Mouse (Mus musculus) embryo, embryonic 9.5 days (tissue): ENCODE results near the gene Coa5.

Experiments used
- DNase-seq: peaks from one replicate; pipeline ENCODE4 v3.0.0-alpha.2; 2017; ENCODE audit errors: extremely low spot score

Coa5 gene

GRCm38 (mm10) chr1:37429366-37430296, at the start of gene Coa5, which contains the start of gene Unc50:
Gene Coa5, minus strand, starts transcription at chr1:37430103.
Gene Unc50, plus strand, starts transcription at chr1:37430139.
- peak; percentile 89 for DNase-seq

GRCm38 (mm10) chr1:37479074-37479473, 49.2 kb upstream of the Coa5 start:
- no peak for DNase-seq

- no peak for DNase-seq
These were observed 48.5 kb upstream of the Coa5 start for GRCm38 (mm10) chr1:37478416-37478815.

- DNase-seq = no peak
These were observed 48.0 kb upstream of the Coa5 start for GRCm38 (mm10) chr1:37477928-37478327.

- DNase-seq = no peak
These were observed 47.3 kb upstream of the Coa5 start for GRCm38 (mm10) chr1:37477250-37477649.

- no peak for DNase-seq
These were observed 45.4 kb upstream of the Coa5 start for GRCm38 (mm10) chr1:37475312-37475711.

GRCm38 (mm10) chr1:37474634-37475190, 44.8 kb upstream of the Coa5 start:
- DNase-seq = no peak

GRCm38 (mm10) chr1:37474046-37474445, 44.1 kb upstream of the Coa5 start:
- no peak for DNase-seq

- no peak for DNase-seq
These were observed 43.3 kb upstream of the Coa5 start for GRCm38 (mm10) chr1:37473251-37473650.

GRCm38 (mm10) chr1:37471179-37472148, 41.6 kb upstream of the Coa5 start:
- DNase-seq = no peak

GRCm38 (mm10) chr1:37469007-37469406, 39.1 kb upstream of the Coa5 start:
- DNase-seq = no peak

- DNase-seq = no peak
These were observed 37.9 kb upstream of the Coa5 start for GRCm38 (mm10) chr1:37467806-37468205.

GRCm38 (mm10) chr1:37466322-37466995, 36.6 kb upstream of the Coa5 start:
- no peak for DNase-seq

GRCm38 (mm10) chr1:37464878-37465452, 35.1 kb upstream of the Coa5 start:
- no peak for DNase-seq

- no peak for DNase-seq
These were observed 27.6 kb upstream of the Coa5 start for GRCm38 (mm10) chr1:37457546-37457945.

GRCm38 (mm10) chr1:37451270-37451669, 21.4 kb upstream of the Coa5 start:
- no peak for DNase-seq

- DNase-seq = peak; percentile 14
These were observed 18.6 kb upstream of the Coa5 start for GRCm38 (mm10) chr1:37448361-37449095.

GRCm38 (mm10) chr1:37442848-37443835, 13.2 kb upstream of the Coa5 start:
- DNase-seq = no peak

GRCm38 (mm10) chr1:37436419-37436818, 6.5 kb upstream of the Coa5 start:
- no peak for DNase-seq
